Mouse (Mus musculus) myocyte (in vitro differentiated cells): ENCODE measurements at regions not wholly inside any gene's neighbourhood (a gene's known extent, or its start where the extent isn't known, plus 50 kb on each side); places are given as distances from the start of the nearest gene placed in this dataset.

Experiments used
- H3K27me3 ChIP-seq: one replicate; pipeline ENCODE4 v1.6.1; 2011; ENCODE audit not compliant: control insufficient read depth, insufficient read depth, insufficient read length
- H3K36me3 ChIP-seq: one replicate; pipeline ENCODE4 v1.6.1; 2011; ENCODE audit not compliant: control insufficient read depth, insufficient read depth
- H3K4me2 ChIP-seq: one replicate; pipeline ENCODE4 v1.6.1; 2011; ENCODE audit warnings: low read depth, control low read depth
- H3K4me3 ChIP-seq: one replicate; pipeline ENCODE4 v1.5.1; 2011; ENCODE audit warnings: mild to moderate bottlenecking, control low read depth, moderate library complexity
- H3K79me2 ChIP-seq: one replicate; pipeline ENCODE4 v1.6.1; 2011; ENCODE audit not compliant: control insufficient read depth, insufficient read depth
- H3ac ChIP-seq: one replicate; pipeline ENCODE4 v1.6.1; 2011; ENCODE audit not compliant: control insufficient read depth, insufficient read length
- CEBPB ChIP-seq: IDR thresholded peaks from 2 replicates; pipeline ENCODE4 v1.6.1; 2011; ENCODE audit warnings: mild to moderate bottlenecking, moderate library complexity; ENCODE audit not compliant: poor library complexity, insufficient read depth, severe bottlenecking
- E2F4 ChIP-seq: IDR thresholded peaks from one replicate; pipeline ENCODE4 v1.6.1; 2011; ENCODE audit warnings: mild to moderate bottlenecking, control low read depth, moderate library complexity; ENCODE audit not compliant: insufficient read depth
- MAX ChIP-seq: IDR thresholded peaks from one replicate; pipeline ENCODE4 v1.6.1; 2011; ENCODE audit warnings: low read depth, mild to moderate bottlenecking, control low read depth
- MYOD1 ChIP-seq, 3 experiments: IDR thresholded peaks; one replicate each; pipeline ENCODE4 v1.6.1; 2011; ENCODE audit warnings: control low read depth in 2 of 3, low read depth in 2 of 3, mild to moderate bottlenecking in 2 of 3, moderate library complexity in 1 of 3; ENCODE audit not compliant: insufficient read length in 2 of 3, control insufficient read depth in 1 of 3
- MYOG ChIP-seq, 3 experiments: IDR thresholded peaks; one replicate each; pipeline ENCODE4 v1.6.1; 2011; ENCODE audit warnings: control low read depth in 2 of 3, low read depth in 2 of 3, mild to moderate bottlenecking in 2 of 3; ENCODE audit not compliant: insufficient read length in 2 of 3, control insufficient read depth in 1 of 3, insufficient read depth in 1 of 3
- POLR2A ChIP-seq: IDR thresholded peaks from one replicate; pipeline ENCODE4 v1.6.1; 2011; ENCODE audit warnings: low read depth, mild to moderate bottlenecking, control low read depth, moderate library complexity; ENCODE audit not compliant: insufficient read length
- POLR2AphosphoS2 ChIP-seq: IDR thresholded peaks from one replicate; pipeline ENCODE4 v1.6.1; 2011; ENCODE audit warnings: low read depth, control low read depth; ENCODE audit not compliant: insufficient read length
- REST ChIP-seq: IDR thresholded peaks from one replicate; pipeline ENCODE4 v1.6.1; 2011; ENCODE audit warnings: mild to moderate bottlenecking, control low read depth, moderate library complexity; ENCODE audit not compliant: insufficient read depth, insufficient read length
- SRF ChIP-seq: IDR thresholded peaks from one replicate; pipeline ENCODE4 v1.6.1; 2011; ENCODE audit warnings: low read depth; ENCODE audit not compliant: control insufficient read depth, insufficient read length
- TCF12 ChIP-seq: IDR thresholded peaks from one replicate; pipeline ENCODE4 v1.6.1; 2011; ENCODE audit warnings: mild to moderate bottlenecking, control low read depth; ENCODE audit not compliant: poor library complexity, insufficient read depth, severe bottlenecking
- TCF3 ChIP-seq: IDR thresholded peaks from one replicate; pipeline ENCODE4 v1.6.1; 2011; ENCODE audit warnings: low read depth, control low read depth; ENCODE audit not compliant: insufficient read length
- USF1 ChIP-seq: IDR thresholded peaks from one replicate; pipeline ENCODE4 v1.6.1; 2011; ENCODE audit warnings: low read depth, mild to moderate bottlenecking, control low read depth, moderate library complexity

GRCm38 (mm10) chr12:77715506-77715905 is 477.6 kb downstream of the Fut8 start:
- no peak overlapping the region for H3ac ChIP-seq
- H3K79me2 ChIP-seq = no peaks in the 10 kb centered on the region
- H3K36me3 ChIP-seq = no peaks in the 10 kb centered on the region
- H3K4me3 ChIP-seq = no peak overlapping the region
- no peak overlapping the region for H3K4me2 ChIP-seq
- H3K27me3 ChIP-seq = no peaks in the 10 kb centered on the region
- no peak for TF ChIP-seq MYOD1 (IDR thresholded peaks at IDR 0.05; ENCODE audit: control insufficient read depth in 1 of 3, insufficient read length in 2 of 3, low read depth in 2 of 3)
- no peak for TF ChIP-seq TCF3

GRCm38 (mm10) chr12:77715979-77716378 is 478.1 kb downstream of the Fut8 start:
- no peaks in the 10 kb centered on the region for H3K36me3 ChIP-seq
- no peaks in the 10 kb centered on the region for H3K79me2 ChIP-seq
- H3K27me3 ChIP-seq = no peaks in the 10 kb centered on the region
- no peak overlapping the region for H3K4me2 ChIP-seq
- no peak overlapping the region for H3ac ChIP-seq
- H3K4me3 ChIP-seq = no peak overlapping the region
- TF ChIP-seq SRF (no peak), MAX (no peak), MYOD1 (IDR thresholded peaks at IDR 0.05; ENCODE audit: control insufficient read depth in 1 of 3, insufficient read length in 2 of 3, low read depth in 2 of 3) (no peak), USF1 (no peak), CEBPB (no peak), POLR2AphosphoS2 (no peak), POLR2A (no peak), E2F4 (no peak), TCF12 (no peak), REST (no peak), TCF3 (no peak)

- H3ac ChIP-seq = no peak overlapping the region
Observed at GRCm38 (mm10) chr12:77727766-77728165, 466.3 kb upstream of the Gm6657 start.

GRCm38 (mm10) chr12:77739047-77739760 is 454.8 kb upstream of the Gm6657 start:
- H3K4me2 ChIP-seq = no peak overlapping the region
- H3K4me3 ChIP-seq = no peak overlapping the region
- no peaks in the 10 kb centered on the region for H3K79me2 ChIP-seq
- H3ac ChIP-seq = no peak overlapping the region
- no peaks in the 10 kb centered on the region for H3K36me3 ChIP-seq
- no peaks in the 10 kb centered on the region for H3K27me3 ChIP-seq
- no peak for TF ChIP-seq POLR2A
- no peak for TF ChIP-seq TCF12
- TF ChIP-seq MAX = no peak
- TF ChIP-seq REST = no peak
- TF ChIP-seq MYOG (IDR thresholded peaks at IDR 0.05; ENCODE audit: control insufficient read depth in 1 of 3, insufficient read depth in 1 of 3, insufficient read length in 2 of 3, low read depth in 2 of 3) = no peak
- TF ChIP-seq CEBPB = no peak

More at GRCm38 (mm10) chr12:77727766-77728165, 466.3 kb upstream of the Gm6657 start:
- Histone ChIP-seq H3K27me3 (no peaks in the 10 kb centered on the region), H3K4me2 (no peak overlapping the region), H3K4me3 (no peak overlapping the region), H3K79me2 (no peaks in the 10 kb centered on the region), H3K36me3 (no peaks in the 10 kb centered on the region)
- TF ChIP-seq SRF = no peak
- TF ChIP-seq USF1 = no peak
- TF ChIP-seq POLR2A = no peak
- TF ChIP-seq CEBPB = no peak
- no peak for TF ChIP-seq E2F4
- no peak for TF ChIP-seq MYOD1 (IDR thresholded peaks at IDR 0.05; ENCODE audit: control insufficient read depth in 1 of 3, insufficient read length in 2 of 3, low read depth in 2 of 3)
- TF ChIP-seq TCF12 = no peak
- no peak for TF ChIP-seq TCF3
- no peak for TF ChIP-seq MYOG (IDR thresholded peaks at IDR 0.05; ENCODE audit: control insufficient read depth in 1 of 3, insufficient read depth in 1 of 3, insufficient read length in 2 of 3, low read depth in 2 of 3)
- no peak for TF ChIP-seq MAX
- TF ChIP-seq REST = no peak
- no peak for TF ChIP-seq POLR2AphosphoS2

GRCm38 (mm10) chr12:77742716-77743115 is 451.3 kb upstream of the Gm6657 start:
- TF ChIP-seq TCF12 (no peak), USF1 (no peak), MAX (no peak), SRF (no peak), E2F4 (no peak), REST (no peak)
- Histone ChIP-seq H3K4me2 (no peak overlapping the region), H3K36me3 (no peaks in the 10 kb centered on the region), H3K27me3 (no peaks in the 10 kb centered on the region), H3K79me2 (no peaks in the 10 kb centered on the region), H3ac (no peak overlapping the region), H3K4me3 (no peak overlapping the region)
